Mouse (Mus musculus) spleen, postnatal 0 days (tissue): ENCODE results near the gene Art4. TPM values are rescaled to one million over a fixed set of nuclear protein-coding genes. Genes with fewer than 3 reads are reported as not detected.

Experiments
- polyA plus RNA-seq: library from polyadenylated mRNA; unstranded; fragments of >200 nt; fragmentation: Nextera tagmentation; extraction: Ambion mirVana; gene quantifications from 2 replicates; pipeline ENCODE4 v1.2.1, GENCODE M21; 2015

Gene Art4
- 18.0 and 21.3 TPM in 2 replicates for polyA plus RNA-seq

GRCm38 (mm10) chr6:136857186-136857872, at the start of gene Art4:
TSS of gene Art4 (minus strand) at chr6:136857733.

GRCm38 (mm10) chr6:136875670-136876069, 18.1 kb upstream of the Art4 start, which contains the start of gene Mgp:
TSS of gene Mgp (minus strand) at chr6:136875823.

DNA sequence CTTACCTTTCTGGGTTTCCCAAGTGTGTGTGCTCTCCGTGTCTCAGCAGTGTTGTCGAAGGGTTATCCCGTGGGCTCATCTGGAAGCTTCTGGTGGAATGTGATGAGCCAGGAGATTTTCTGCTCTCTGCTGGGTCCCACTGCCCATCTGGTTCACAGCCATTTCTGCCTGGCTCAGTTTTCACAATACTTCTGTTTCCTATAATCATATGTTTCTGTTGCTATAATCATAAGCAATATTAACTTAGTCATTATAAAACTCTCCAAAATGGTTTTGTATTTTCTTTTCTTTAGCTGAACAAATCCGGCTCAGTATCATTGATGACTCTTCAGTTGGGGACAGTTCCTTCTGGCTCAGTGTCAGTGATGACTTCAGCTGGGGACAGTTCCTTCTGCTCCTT, 22.2 kb downstream of the Art4 start, which contains the start of gene Smco3:
TSS of gene Smco3 (minus strand) at position 101 of the 400 bp plus-strand sequence.

DNA sequence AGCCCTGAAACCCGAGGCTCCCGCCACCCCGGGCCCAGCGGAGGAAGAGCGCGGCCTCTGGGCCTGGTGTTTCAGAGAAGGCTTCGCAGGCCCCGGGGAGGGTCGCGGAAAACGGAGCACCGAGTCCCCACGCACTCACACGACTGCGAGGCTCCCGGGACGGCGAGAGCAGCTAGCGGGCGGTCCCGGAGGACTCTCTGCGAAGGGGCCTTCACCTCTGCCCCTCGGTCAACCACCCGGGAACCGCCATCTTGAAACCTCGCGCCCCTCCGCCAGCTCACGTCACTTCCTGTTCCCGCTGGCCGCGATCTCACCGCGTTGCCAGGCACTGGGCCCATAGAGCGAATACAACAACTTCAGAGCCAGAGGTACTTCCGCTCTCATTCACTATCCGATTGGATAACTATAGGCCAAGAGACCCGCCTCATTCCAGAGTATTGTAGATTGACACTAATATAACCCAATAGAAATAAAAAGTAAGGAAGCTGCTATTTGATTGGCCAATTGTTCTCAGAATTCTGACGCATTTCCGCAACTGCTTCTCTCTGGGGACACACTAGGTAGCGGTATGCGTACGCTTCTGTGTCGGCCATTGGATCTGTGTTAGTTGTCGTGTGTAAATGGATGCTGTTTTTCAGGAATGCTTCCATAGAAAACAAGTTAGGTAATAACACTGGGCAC, 29.5 kb downstream of the Art4 start, which contains the start of gene Wbp11:
TSS of gene Wbp11 (minus strand) at position 353 of the 681 bp plus-strand sequence.

GRCm38 (mm10) chr6:136827516-136827880, 30.0 kb downstream of the Art4 start, which contains the start of gene BC049715:
TSS of gene BC049715 (plus strand) at chr6:136827626.

DNA sequence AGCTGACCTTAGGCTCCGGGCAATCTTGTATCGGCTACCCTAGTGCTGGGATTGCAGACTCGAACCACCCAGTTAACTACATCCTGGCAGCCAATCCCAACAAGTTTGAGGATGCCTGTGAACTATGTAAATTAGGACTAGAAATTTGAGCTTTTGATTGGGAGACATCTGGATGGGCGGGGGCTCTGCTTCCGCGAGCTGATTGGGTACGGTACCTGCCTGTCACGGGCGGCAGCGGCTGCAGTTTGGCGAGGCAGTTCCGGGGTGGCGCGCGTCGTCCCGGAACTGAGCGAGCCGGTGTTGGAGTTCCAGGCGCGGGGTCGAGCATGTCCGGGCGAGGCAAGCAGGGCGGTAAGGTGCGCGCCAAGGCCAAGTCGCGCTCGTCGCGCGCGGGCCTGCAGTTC, 49.5 kb downstream of the Art4 start, which contains the start of gene H2afj:
TSS of gene H2afj (plus strand) at position 231 of the 404 bp plus-strand sequence.

GRCm38 (mm10) chr6:136803739-136804633, 53.5 kb downstream of the Art4 start, which contains the start of gene Hist4h4:
TSS of gene Hist4h4 (minus strand) at chr6:136804415.

Other genes with a start within 250 kb of the Art4 start
- gene Plbd1, start 195.8 kb downstream of the Art4 start, polyA plus RNA-seq: 36.9 and 50.8 TPM in 2 replicates
- gene Gucy2c, start 76.0 kb downstream of the Art4 start, polyA plus RNA-seq: 0.13 and 0.15 TPM in 2 replicates
- 3.0 and 4.6 TPM in 2 replicates for gene Hist4h4, start 53.3 kb downstream of the Art4 start, polyA plus RNA-seq
- gene H2afj, start 49.5 kb downstream of the Art4 start, polyA plus RNA-seq: 258 and 277 TPM in 2 replicates
- gene BC049715, start 30.1 kb downstream of the Art4 start, polyA plus RNA-seq: 1.2 TPM in 2 replicates
- 61.2 and 64.8 TPM in 2 replicates for gene Wbp11, start 29.5 kb downstream of the Art4 start, polyA plus RNA-seq
- gene Smco3, start 22.3 kb downstream of the Art4 start, polyA plus RNA-seq: 0.18 TPM in 1 of 2 replicates, not detected in the other
- gene Mgp, start 18.1 kb upstream of the Art4 start, polyA plus RNA-seq: 80.3 and 109 TPM in 2 replicates
- gene Erp27, start 64.4 kb upstream of the Art4 start, polyA plus RNA-seq: 1.3 and 2.0 TPM in 2 replicates
- 0.05 and 0.72 TPM in 2 replicates for gene Pde6h, start 66.1 kb upstream of the Art4 start, polyA plus RNA-seq
- gene Arhgdib, start 84.2 kb upstream of the Art4 start, polyA plus RNA-seq: 283 and 386 TPM in 2 replicates